Mouse (Mus musculus) midbrain, embryonic 14.5 days (tissue): ENCODE results near the gene Lrrc4b. TPM values are rescaled to one million over a fixed set of nuclear protein-coding genes. Genes with fewer than 3 reads are reported as not detected.

ENCODE experiments used
- ATAC-seq: fragments of 200-750 bp; cut with Nextera tagmentation; 2 replicates; pipeline ENCODE4 v1.8.0; 2017; ENCODE audit warnings: moderate number of reproducible peaks, moderate library complexity; ENCODE audit not compliant: low FRiP score, low TSS enrichment
- DNase-seq: peaks from one replicate; pipeline ENCODE4 v3.0.0-alpha.2; 2015
- H3K27ac ChIP-seq: fragments of 300-500 bp; sonication (generic); replicated peaks from 2 replicates; pipeline ENCODE4 v1.5.1; 2014; ENCODE audit warnings: mild to moderate bottlenecking, low read depth, low read length, moderate library complexity
- H3K27me3 ChIP-seq: fragments of 300-500 bp; sonication (generic); 2 replicates; pipeline ENCODE4 v1.6.1; 2014; ENCODE audit warnings: low read length, control low read depth, mixed read lengths; ENCODE audit not compliant: control insufficient read depth, insufficient read depth
- H3K36me3 ChIP-seq: fragments of 300-500 bp; sonication (generic); 2 replicates; pipeline ENCODE4 v1.6.1; 2014; ENCODE audit warnings: low read length, control low read depth; ENCODE audit not compliant: control insufficient read depth, insufficient read depth
- H3K4me1 ChIP-seq: fragments of 300-500 bp; sonication (generic); 2 replicates; pipeline ENCODE4 v1.6.1; 2014; ENCODE audit warnings: mild to moderate bottlenecking, antibody characterized with exemption, low read length, control low read depth; ENCODE audit not compliant: control insufficient read depth, insufficient read depth
- H3K4me2 ChIP-seq: fragments of 300-500 bp; sonication (generic); 2 replicates; pipeline ENCODE4 v1.6.1; 2014; ENCODE audit warnings: mild to moderate bottlenecking, low read length, moderate library complexity
- H3K4me3 ChIP-seq: fragments of 300-500 bp; sonication (generic); replicated peaks from 2 replicates; pipeline ENCODE4 v1.5.1; 2014; ENCODE audit warnings: low read depth, low read length
- H3K9ac ChIP-seq: fragments of 300-500 bp; sonication (generic); replicated peaks from 2 replicates; pipeline ENCODE4 v1.6.1; 2014; ENCODE audit warnings: mild to moderate bottlenecking, low read length, moderate library complexity
- H3K9me3 ChIP-seq: fragments of 300-500 bp; sonication (generic); 2 replicates; pipeline ENCODE4 v1.6.1; 2016; ENCODE audit warnings: low read length, control low read depth, mixed read lengths; ENCODE audit not compliant: control insufficient read depth
- WGBS: fragments of 180-500 bp; shearing (Covaris S2); extraction: QIAGEN DNeasy Blood & Tissue Kit; methylation state at CpG from one replicate; pipeline ENCODE4 v1.1.7; 2014; 5-methylcytosine and 5-hydroxymethylcytosine counted together
- polyA plus RNA-seq: library from polyadenylated mRNA; unstranded; fragments of >200 nt; fragmentation: Nextera tagmentation; extraction: Ambion mirVana; gene quantifications from 2 replicates; pipeline ENCODE4 v1.2.1, GENCODE M21; 2014

Lrrc4b gene
- polyA plus RNA-seq, 1 experiment from 2014 or later = 28.4 TPM

DNA sequence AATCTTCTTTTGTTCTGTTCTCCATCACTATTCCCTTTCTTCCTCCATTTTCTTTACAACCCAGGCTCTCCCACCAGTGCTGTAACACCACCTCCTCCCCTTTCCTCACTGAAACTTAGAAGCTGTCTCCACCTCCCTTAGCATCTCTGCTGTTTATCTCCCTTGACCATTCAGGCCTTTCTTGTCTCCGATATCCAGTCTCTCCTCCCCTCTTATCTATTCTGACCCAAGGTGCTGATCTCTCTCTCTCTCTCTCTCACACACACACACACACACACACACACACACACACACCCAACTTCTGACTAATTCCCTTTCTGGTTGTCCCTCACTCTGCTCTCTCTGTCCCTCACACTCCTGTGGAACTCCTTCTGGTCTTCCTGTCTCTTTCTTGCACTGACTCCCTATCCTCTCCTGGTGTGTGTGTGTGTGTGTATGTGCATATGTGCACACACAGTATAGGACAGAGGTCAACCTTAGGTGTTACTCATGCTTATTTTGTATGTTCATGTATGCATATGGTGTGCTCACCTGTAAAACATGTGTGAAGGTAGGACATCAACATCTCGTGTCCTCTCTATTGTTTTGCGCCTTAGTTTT lies 54.1 kb downstream of the Lrrc4b start:
- H3K4me3 ChIP-seq = no peak overlapping the region
- H3K27me3 ChIP-seq = peaks cover 10% of the 10 kb centered on the region; the same call in 1 of the 2 replicates
- H3K4me1 ChIP-seq = no peaks in the 10 kb centered on the region
- no peaks in the 10 kb centered on the region for H3K9me3 ChIP-seq
- H3K9ac ChIP-seq = no peak overlapping the region
- no peak for DNase-seq
- H3K36me3 ChIP-seq = no peaks in the 10 kb centered on the region
- H3K27ac ChIP-seq = no peak overlapping the region
- ATAC-seq = no peak
- H3K4me2 ChIP-seq = no peak overlapping the region
- 83% methylated on average over 3 of the region's 3 CpGs for WGBS

DNA sequence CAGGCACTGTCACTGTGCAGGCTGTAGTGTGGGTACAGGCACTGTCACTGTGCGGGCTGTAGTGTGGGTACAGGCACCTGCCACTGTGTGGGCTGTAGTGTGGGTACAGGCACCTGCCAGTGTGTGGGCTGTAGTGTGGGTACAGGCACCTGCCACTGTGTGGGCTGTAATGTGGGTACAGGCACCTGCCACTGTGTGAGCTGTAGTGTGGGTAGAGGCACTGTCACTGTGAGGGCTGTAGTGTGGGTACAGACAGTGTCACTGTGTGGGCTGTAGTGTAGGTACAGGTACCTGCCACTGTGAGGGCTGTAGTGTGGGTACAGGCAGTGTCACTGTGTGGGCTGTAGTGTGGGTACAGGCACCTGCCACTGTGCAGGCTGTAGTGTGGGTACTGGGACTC lies 55.3 kb downstream of the Lrrc4b start:
- H3K4me2 ChIP-seq = no peak overlapping the region
- H3K36me3 ChIP-seq = peaks cover 9% of the 10 kb centered on the region
- no peak overlapping the region for H3K4me3 ChIP-seq
- no peak for ATAC-seq
- no peaks in the 10 kb centered on the region for H3K4me1 ChIP-seq
- no peak overlapping the region for H3K27ac ChIP-seq
- H3K9ac ChIP-seq = no peak overlapping the region
- peaks cover 7% of the 10 kb centered on the region; the same call in 1 of the 2 replicates for H3K27me3 ChIP-seq
- no peak for DNase-seq
- H3K9me3 ChIP-seq = no peaks in the 10 kb centered on the region
- WGBS = 100% methylated on average over 1 of the region's 1 CpGs

GRCm38 (mm10) chr7:44484841-44485571 lies 56.2 kb downstream of the Lrrc4b start:
- Histone ChIP-seq H3K27me3 (peaks cover 7% of the 10 kb centered on the region; the same call in 1 of the 2 replicates), H3K27ac (no peak overlapping the region), H3K4me1 (no peaks in the 10 kb centered on the region), H3K36me3 (peaks cover 17% of the 10 kb centered on the region), H3K9ac (no peak overlapping the region), H3K4me3 (no peak overlapping the region), H3K9me3 (no peaks in the 10 kb centered on the region), H3K4me2 (no peak overlapping the region)
- WGBS = 32% methylated on average over 5 of the region's 5 CpGs
- ATAC-seq = peak; percentile 81
- DNase-seq = peak; percentile 92

DNA sequence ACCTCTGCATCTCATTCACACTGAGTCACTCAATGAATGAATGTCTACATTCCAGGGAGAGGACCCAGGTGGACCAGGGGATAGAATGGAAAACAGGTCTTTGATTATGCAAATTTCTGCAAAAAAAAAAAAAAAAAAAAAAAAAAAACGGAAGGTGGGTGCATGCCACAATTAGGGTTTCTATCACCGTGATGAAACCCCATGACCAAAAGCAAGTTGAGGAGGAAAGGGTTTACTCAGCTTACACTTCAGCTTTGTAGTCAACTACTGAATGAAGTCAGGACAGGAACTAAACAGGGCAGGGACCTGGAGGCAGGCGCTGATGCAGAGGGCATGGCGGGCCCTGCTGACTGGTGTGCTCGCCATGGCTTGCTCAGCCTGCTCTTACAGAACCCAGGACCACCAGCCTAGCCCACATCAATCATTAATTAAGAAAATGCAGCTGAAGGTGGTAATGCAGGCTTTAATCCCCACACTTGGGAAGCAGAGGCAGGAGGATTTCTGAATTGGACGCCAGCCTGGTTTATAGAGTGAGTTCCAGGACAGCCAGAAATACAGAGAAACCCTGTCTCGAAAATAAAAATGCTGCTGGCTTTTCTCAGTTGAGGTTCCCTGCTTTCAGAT lies 56.9 kb downstream of the Lrrc4b start:
- no peaks in the 10 kb centered on the region for H3K9me3 ChIP-seq
- ATAC-seq (no peak; the same call in 1 of the 2 replicates), DNase-seq (no peak)
- peaks cover under 1% of the 10 kb centered on the region; the same call in 1 of the 2 replicates for H3K27me3 ChIP-seq
- H3K4me3 ChIP-seq = no peak overlapping the region
- H3K36me3 ChIP-seq = peaks cover 24% of the 10 kb centered on the region
- 79% methylated on average over 7 of the region's 7 CpGs for WGBS
- H3K4me2 ChIP-seq = no peak overlapping the region
- no peaks in the 10 kb centered on the region for H3K4me1 ChIP-seq
- H3K9ac ChIP-seq = no peak overlapping the region
- no peak overlapping the region for H3K27ac ChIP-seq

DNA sequence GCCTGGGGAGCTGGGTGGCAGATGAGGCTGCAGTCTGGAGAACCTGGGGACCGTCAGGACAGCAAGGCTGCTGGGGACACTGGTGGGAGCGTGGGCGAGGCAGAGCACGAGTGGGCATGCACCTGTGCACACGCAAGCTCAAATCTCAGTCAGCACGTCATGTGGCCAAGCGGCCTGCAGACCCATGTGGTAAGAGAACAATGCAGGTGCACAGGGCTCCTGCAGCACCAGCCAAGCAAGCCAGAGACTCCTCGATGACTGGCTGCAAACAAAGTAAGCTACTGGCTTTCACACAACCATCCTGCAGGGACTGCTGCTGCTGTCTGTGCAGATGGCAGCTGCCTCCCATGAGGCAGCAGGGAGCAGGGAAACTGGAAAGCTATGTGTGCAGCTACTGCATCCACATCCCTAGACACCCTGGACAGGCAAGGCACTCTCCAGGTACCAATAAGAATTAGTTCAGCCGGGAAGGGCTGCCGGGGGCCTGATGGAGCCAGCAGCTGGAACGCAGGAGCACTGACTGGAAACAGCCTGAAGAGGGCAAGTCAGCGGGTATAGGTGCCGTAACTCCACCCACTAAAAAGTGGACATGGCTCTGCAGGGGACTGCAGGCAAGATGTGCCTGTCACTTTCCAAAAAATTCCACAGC lies 58.2 kb downstream of the Lrrc4b start:
- Histone ChIP-seq H3K9ac (peak overlapping the region; percentile 23; the same call in 1 of the 2 replicates), H3K36me3 (peaks cover 38% of the 10 kb centered on the region), H3K4me3 (no peak overlapping the region), H3K4me1 (no peaks in the 10 kb centered on the region), H3K4me2 (no peak overlapping the region), H3K27me3 (no peaks in the 10 kb centered on the region), H3K9me3 (no peaks in the 10 kb centered on the region), H3K27ac (peak overlapping the region; percentile 14; the same call in 1 of the 2 replicates)
- DNase-seq (no peak), ATAC-seq (no peak)
- 60% methylated on average over 13 of the region's 13 CpGs for WGBS

DNA sequence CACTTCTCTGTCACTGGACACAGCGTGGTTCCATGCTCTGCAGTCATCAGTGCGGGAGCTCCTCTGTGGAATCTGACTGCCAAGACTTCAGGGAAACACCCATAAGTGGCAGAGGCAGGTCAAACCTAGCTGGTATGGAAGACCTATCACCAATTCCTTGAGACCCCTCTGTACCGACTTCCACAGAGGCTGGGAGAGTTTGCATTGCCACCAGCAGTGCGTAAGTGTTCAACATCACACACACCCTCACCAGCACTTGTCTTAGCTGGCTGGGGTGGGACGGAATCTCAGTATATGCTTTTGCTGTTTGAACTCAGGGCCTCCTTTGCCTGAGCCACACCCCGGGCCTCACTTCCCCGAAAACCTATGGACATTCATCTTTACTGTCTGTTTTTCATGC lies 59.1 kb downstream of the Lrrc4b start:
- H3K27me3 ChIP-seq = no peaks in the 10 kb centered on the region
- no peak overlapping the region for H3K4me3 ChIP-seq
- WGBS = 89% methylated on average over 7 of the region's 7 CpGs
- DNase-seq (no peak), ATAC-seq (no peak)
- no peak overlapping the region for H3K4me2 ChIP-seq
- no peaks in the 10 kb centered on the region for H3K4me1 ChIP-seq
- no peak overlapping the region for H3K9ac ChIP-seq
- H3K36me3 ChIP-seq = peaks cover 45% of the 10 kb centered on the region
- H3K9me3 ChIP-seq = no peaks in the 10 kb centered on the region
- no peak overlapping the region for H3K27ac ChIP-seq

DNA sequence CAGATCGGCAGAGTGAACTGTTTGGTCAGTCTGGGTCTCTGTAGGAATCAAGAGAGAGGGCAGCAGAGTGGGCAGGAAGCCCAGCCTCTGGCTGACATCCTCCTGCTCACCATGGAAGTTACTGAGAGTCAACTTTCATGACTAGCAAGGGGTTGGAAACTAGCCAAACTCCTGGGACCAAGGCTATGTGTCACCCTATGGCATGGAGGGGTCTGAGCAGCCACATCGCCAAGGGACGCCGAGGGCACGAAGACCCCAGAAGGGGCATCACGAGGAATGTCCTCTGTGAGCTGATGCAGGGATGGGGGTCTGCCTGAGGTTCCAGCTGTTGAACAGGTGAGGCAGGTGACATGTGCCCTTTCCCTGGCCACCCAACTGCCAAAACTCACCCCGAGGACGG lies 59.7 kb downstream of the Lrrc4b start:
- H3K4me3 ChIP-seq = no peak overlapping the region
- 95% methylated on average over 8 of the region's 8 CpGs for WGBS
- DNase-seq = no peak
- H3K27ac ChIP-seq = no peak overlapping the region
- H3K27me3 ChIP-seq = no peaks in the 10 kb centered on the region
- no peak for ATAC-seq
- H3K4me1 ChIP-seq = no peaks in the 10 kb centered on the region
- no peaks in the 10 kb centered on the region for H3K9me3 ChIP-seq
- no peak overlapping the region for H3K4me2 ChIP-seq
- no peak overlapping the region for H3K9ac ChIP-seq
- peaks cover 48% of the 10 kb centered on the region for H3K36me3 ChIP-seq

DNA sequence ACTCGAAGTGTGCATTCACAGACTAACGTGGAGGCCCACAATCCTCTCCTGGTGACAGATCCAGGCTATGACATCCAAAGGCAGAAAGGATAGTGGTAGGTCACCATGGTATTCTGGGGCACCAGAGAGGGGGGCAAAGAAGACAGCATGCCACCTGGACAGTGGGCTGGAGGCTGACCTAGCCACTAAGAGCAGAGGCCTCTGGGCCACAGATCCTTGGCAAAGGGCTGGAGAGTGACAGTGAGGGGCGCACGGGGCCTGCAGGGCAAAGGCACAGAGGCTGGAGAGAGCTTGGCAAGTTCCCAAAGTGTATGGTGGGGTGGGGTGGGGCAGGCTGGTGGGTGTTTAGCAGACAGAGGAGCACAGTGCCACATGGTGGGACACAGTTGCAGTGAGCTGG lies 61.5 kb downstream of the Lrrc4b start:
- DNase-seq = no peak
- no peak overlapping the region for H3K27ac ChIP-seq
- H3K36me3 ChIP-seq = peaks cover 48% of the 10 kb centered on the region
- no peak overlapping the region for H3K9ac ChIP-seq
- H3K27me3 ChIP-seq = no peaks in the 10 kb centered on the region
- H3K4me1 ChIP-seq = peaks cover 6% of the 10 kb centered on the region
- H3K4me2 ChIP-seq = no peak overlapping the region
- no peak overlapping the region for H3K4me3 ChIP-seq
- WGBS = 90% methylated on average over 4 of the region's 4 CpGs
- ATAC-seq = no peak
- no peaks in the 10 kb centered on the region for H3K9me3 ChIP-seq
